Mouse (Mus musculus) limb, embryonic 15.5 days (tissue): Measurements from ENCODE around the gene Rnft2. TPM values are rescaled to one million over a fixed set of nuclear protein-coding genes. Genes with fewer than 3 reads are reported as not detected.

Experiments used
- ATAC-seq: fragments of 200-750 bp; cut with Nextera tagmentation; 2 replicates; pipeline ENCODE4 v1.8.0; 2017; ENCODE audit warnings: low read depth, moderate TSS enrichment; ENCODE audit not compliant: insufficient number of reproducible peaks, low FRiP score, low TSS enrichment
- H3K27ac ChIP-seq: fragments of 300-500 bp; sonication (generic); 2 replicates; pipeline ENCODE4 v1.5.1; 2015; ENCODE audit warnings: moderate library complexity, mild to moderate bottlenecking, inconsistent platforms
- H3K27me3 ChIP-seq: fragments of 300-500 bp; sonication (generic); 2 replicates; pipeline ENCODE4 v1.6.1; 2015; ENCODE audit warnings: inconsistent platforms
- H3K36me3 ChIP-seq: fragments of 300-500 bp; sonication (generic); 2 replicates; pipeline ENCODE4 v1.6.1; 2015; ENCODE audit warnings: inconsistent platforms
- H3K4me1 ChIP-seq: fragments of 300-500 bp; sonication (generic); 2 replicates; pipeline ENCODE4 v1.6.1; 2015; ENCODE audit warnings: inconsistent platforms
- H3K4me2 ChIP-seq: fragments of 300-500 bp; sonication (generic); 2 replicates; pipeline ENCODE4 v1.6.1; 2015; ENCODE audit warnings: mild to moderate bottlenecking, inconsistent platforms
- H3K4me3 ChIP-seq: fragments of 300-500 bp; sonication (generic); 2 replicates; pipeline ENCODE4 v1.5.1; 2015; ENCODE audit warnings: mild to moderate bottlenecking, inconsistent platforms
- H3K9ac ChIP-seq: fragments of 300-500 bp; sonication (generic); 2 replicates; pipeline ENCODE4 v1.6.1; 2015; ENCODE audit warnings: inconsistent platforms
- H3K9me3 ChIP-seq: fragments of 300-500 bp; sonication (generic); 2 replicates; pipeline ENCODE4 v1.6.1; 2016; ENCODE audit warnings: inconsistent platforms
- WGBS: fragments of 180-500 bp; shearing (Covaris S2); methylation state at CpG from one replicate; pipeline ENCODE4 v1.1.7; 2015; 5-methylcytosine and 5-hydroxymethylcytosine counted together
- polyA plus RNA-seq: library from polyadenylated mRNA; unstranded; fragments of >200 nt; fragmentation: Nextera tagmentation; extraction: Ambion mirVana; gene quantifications from 2 replicates; pipeline ENCODE4 v1.2.1, GENCODE M21; 2015

Gene Rnft2
- polyA plus RNA-seq = 2.8 and 2.9 TPM in 2 replicates

DNA sequence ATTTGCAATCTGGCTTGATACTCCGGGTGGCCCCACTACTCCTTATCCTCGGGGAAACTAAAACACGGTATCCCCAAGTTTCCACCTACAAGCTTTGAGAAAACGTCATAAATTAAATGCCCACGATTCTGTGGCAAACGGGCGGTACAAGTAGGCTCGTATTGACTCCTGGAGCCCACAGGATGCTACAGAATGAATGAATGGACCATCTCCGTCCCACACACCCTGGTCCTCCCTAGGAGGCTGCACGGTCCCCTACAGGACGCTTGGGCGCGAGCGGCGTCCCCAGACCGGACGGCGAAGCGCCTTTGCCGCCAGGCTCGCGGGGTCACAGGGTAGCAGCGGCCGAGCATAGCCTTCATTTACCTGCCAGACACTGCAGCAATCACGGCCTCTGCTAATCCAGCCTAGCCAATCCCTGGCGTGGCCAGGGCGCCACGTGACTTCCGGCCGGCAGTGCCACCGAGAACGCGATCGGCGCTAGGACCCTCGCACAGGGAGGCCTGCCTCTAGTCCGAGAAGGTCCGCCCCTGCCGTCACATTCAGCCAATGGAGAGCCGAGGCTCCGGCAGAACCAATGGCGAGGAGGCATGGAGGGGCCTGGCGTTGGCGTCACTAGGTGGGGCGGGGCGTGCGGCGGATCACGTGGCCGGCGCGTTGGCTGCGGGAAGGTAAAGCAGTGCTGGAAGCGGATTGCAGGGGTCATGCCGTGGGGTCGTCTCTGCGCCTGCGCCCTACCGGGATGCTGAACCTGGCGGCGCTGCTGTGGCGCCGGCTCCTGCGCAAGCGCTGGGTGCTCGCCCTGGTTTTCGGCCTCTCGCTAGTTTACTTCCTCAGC lies at the start of gene Rnft2, which contains the start of gene 2410131K14Rik:
Gene Rnft2 (minus strand): TSS at position 511 of the 838 bp plus-strand sequence.
Gene 2410131K14Rik (plus strand): TSS at position 622 of the 838 bp plus-strand sequence.
- H3K4me2 ChIP-seq = peak within 1 kb of the TSS; percentile 91
- peak within 1 kb of the TSS; percentile 86 for H3K27ac ChIP-seq
- H3K9ac ChIP-seq = peak within 1 kb of the TSS; percentile 70
- WGBS = under 1% methylated on average over 68 of the region's 68 CpGs
- peak within 1 kb of the TSS; percentile 77 for H3K4me3 ChIP-seq
- H3K36me3 ChIP-seq = peaks cover 25% of the 10 kb centered on the region
- H3K27me3 ChIP-seq = no peaks in the 10 kb centered on the region
- ATAC-seq = peak; percentile 100
- H3K4me1 ChIP-seq = peaks cover 26% of the 10 kb centered on the region
- H3K9me3 ChIP-seq = no peaks in the 10 kb centered on the region

DNA sequence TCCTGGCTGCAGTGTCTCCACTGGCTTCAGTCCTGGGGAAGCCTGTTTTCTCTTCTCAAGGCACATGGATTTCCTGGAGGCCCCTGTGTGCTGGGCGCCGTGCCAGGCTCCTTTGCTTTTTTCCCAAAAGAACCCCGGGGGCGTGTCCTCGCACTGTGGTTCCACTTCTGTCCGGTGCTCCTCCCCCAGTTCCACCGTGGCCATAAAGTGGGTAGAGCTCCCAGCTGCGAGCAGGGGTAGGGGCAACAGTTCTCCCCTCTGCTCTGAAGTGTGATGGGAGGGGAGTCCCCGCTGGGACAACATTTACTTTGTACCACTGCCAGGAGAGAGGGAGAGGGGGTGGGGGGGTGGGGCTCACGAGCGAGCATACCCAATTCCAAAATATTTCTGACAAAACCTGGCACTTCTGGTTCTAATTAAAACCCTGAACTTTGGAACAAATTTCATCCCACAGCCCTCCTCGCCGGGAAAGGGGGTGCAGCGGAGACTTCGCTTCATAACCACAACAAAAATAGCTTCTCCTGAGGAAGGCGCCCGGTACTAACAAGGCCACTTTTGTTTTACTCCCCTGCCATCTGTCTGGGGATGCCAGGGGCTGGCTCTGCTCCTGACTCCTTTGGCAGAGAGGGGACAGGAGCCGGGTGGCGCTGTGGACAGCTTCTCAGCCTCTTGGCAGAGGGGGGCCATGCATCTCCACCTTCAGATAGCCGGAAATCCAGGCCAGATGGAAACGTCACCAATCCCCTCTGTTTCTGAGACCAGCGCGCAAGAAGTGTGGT lies 49.4 kb upstream of the Rnft2 start:
- Histone ChIP-seq H3K9ac (no peak overlapping the region), H3K4me3 (peak overlapping the region; percentile 17)
- WGBS = 10% methylated on average over 23 of the region's 23 CpGs

DNA sequence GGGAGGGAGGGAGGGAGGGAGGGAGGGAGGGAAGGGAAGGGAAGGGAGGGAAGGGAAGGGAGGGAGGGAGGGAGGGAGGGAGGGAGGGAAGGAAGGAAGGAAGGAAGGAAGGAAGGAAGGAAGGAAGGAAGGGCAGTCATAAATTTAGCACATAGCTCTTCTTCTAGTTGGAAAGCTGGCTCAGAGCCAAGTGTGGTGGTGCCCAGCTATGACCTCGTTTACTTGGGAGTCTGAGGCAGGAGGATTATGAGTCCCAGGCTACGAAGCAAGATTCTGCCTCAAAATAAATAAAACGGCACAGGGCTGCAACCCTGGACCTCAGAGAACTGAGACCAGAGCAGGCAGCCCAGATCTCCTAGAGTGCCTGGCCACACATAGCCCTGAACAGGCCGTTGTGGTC lies 47.6 kb upstream of the Rnft2 start:
- no peak overlapping the region for H3K4me3 ChIP-seq
- no peaks in the 10 kb centered on the region for H3K9me3 ChIP-seq
- no peak overlapping the region for H3K4me2 ChIP-seq
- peaks cover 51% of the 10 kb centered on the region for H3K4me1 ChIP-seq
- H3K27ac ChIP-seq = peak overlapping the region; percentile 29; the same call in 1 of the 2 replicates
- no peak for ATAC-seq
- H3K36me3 ChIP-seq = no peaks in the 10 kb centered on the region
- 29% methylated on average over 4 of the region's 4 CpGs for WGBS
- H3K27me3 ChIP-seq = no peaks in the 10 kb centered on the region
- no peak overlapping the region for H3K9ac ChIP-seq

More for the DNA sequence above, 49.4 kb upstream of the Rnft2 start:
- H3K4me2 ChIP-seq = peak overlapping the region; percentile 36
- no peaks in the 10 kb centered on the region for H3K9me3 ChIP-seq
- peaks cover 61% of the 10 kb centered on the region for H3K4me1 ChIP-seq
- no peaks in the 10 kb centered on the region for H3K27me3 ChIP-seq
- no peaks in the 10 kb centered on the region for H3K36me3 ChIP-seq
- H3K27ac ChIP-seq = peak overlapping the region; percentile 94
- ATAC-seq = peak; percentile 93

DNA sequence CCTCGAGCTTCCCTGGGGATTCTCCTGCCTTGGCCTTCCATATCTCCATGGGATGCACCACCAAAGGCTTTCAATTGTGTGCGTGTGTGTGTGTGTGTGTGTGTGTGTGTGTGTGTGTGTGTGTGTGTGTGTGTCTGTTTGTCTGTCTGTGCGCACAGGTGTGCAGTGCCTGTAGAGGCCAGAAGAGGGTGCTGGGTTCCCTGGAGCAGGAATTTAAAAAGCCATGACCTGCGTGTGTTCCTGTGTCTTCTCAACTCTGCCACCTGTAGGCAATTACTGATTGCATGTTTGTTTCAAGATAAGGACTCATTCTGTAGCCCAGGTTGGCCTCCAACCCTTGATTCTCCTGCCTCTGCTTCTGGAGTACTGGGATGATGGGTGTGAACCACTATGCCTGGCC lies 46.5 kb upstream of the Rnft2 start:
- no peaks in the 10 kb centered on the region for H3K9me3 ChIP-seq
- no peaks in the 10 kb centered on the region for H3K36me3 ChIP-seq
- no peak for ATAC-seq
- H3K9ac ChIP-seq = no peak overlapping the region
- no peaks in the 10 kb centered on the region for H3K27me3 ChIP-seq
- H3K4me2 ChIP-seq = no peak overlapping the region
- H3K27ac ChIP-seq = no peak overlapping the region
- no peak overlapping the region for H3K4me3 ChIP-seq
- H3K4me1 ChIP-seq = peaks cover 47% of the 10 kb centered on the region
- 93% methylated on average over 4 of the region's 4 CpGs for WGBS

DNA sequence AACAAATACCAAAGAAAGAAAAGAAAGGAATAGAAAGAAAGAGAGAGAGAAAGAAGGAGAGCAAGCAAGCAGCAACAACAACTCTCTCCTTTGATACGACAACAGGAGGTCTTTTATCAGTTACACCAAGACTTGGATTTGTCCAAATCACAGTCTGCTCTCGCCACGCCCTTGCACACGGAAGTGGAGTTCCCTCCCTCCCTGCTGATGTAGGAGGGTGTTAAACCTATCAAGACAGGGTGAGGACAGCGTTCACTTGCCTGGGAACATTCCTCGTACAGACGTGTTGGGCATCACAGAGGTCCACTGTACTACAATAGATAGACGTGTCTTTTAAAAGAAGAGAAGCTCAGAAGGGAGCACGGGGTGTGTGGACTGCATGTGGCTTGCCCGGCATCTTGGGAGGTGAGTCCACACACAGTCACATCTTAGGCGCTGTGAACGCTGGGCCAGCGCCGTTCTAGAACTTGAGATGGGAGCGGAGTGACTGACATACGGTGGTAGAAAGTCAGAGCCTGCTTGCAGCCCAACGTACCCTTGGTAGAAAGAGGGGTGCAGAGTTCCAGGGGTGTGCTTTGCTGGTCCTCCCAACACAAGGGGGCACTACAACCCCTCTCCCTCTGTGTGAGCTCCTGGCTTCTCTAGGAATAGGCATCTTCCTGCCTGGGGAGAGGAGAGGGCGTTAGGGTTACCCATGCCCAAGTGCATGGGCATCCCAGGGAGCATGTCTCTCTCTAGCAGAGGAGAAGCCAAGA lies 33.0 kb upstream of the Rnft2 start:
- no peak for ATAC-seq
- 81% methylated on average over 18 of the region's 18 CpGs for WGBS

DNA sequence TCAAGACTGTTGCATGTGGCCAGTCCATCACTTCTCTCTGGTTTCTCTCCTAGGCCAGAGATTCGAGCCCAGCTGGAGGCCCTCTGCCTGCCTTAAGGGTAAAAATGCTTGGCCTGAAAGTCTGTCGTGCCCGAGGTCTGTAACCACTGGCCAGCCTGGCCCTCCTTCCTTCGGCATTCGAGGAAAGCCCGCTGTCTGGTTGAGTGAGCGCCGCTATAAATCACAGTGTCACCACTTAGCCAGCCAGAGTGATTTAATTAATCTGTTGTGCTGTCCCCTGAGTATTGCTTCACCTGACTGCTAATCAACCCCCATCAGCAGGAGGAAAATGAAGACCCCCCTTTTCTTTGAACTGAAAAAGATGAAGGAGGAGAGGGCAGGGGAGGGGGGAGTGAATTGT lies 31.8 kb upstream of the Rnft2 start:
- ATAC-seq = no peak
- no peak overlapping the region for H3K4me2 ChIP-seq
- peaks cover 11% of the 10 kb centered on the region for H3K27me3 ChIP-seq
- peaks cover 37% of the 10 kb centered on the region for H3K4me1 ChIP-seq
- no peak overlapping the region for H3K9ac ChIP-seq
- 26% methylated on average over 8 of the region's 8 CpGs for whole genome bisulfite sequencing
- H3K27ac ChIP-seq = no peak overlapping the region
- H3K4me3 ChIP-seq = no peak overlapping the region
- no peaks in the 10 kb centered on the region for H3K9me3 ChIP-seq
- H3K36me3 ChIP-seq = no peaks in the 10 kb centered on the region

More for the DNA sequence above, 33.0 kb upstream of the Rnft2 start:
- no peak overlapping the region for H3K4me2 ChIP-seq
- H3K27ac ChIP-seq = no peak overlapping the region
- H3K9me3 ChIP-seq = no peaks in the 10 kb centered on the region
- H3K4me1 ChIP-seq = peaks cover 32% of the 10 kb centered on the region
- no peaks in the 10 kb centered on the region for H3K36me3 ChIP-seq
- H3K9ac ChIP-seq = no peak overlapping the region
- H3K27me3 ChIP-seq = peaks cover 1% of the 10 kb centered on the region; the same call in 1 of the 2 replicates
- no peak overlapping the region for H3K4me3 ChIP-seq

DNA sequence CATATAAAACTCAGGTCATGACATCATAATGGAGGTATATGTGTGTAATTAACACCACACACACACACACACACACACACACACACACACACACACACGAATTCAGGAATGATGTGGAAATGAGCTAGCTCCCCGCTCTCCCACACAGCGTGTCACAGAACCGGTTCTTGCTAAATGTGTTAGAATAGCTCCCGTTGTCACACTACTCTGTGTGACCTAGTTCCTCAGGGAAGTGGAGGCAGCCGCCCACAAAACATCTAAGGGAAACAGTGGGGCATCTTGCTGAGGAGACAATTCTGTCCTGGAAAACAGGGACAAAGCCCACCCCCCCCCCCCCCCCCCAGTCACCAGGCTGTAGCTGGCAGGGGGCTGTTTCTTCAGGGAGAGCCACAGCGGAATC lies 31.4 kb upstream of the Rnft2 start:
- peaks cover 11% of the 10 kb centered on the region for H3K27me3 ChIP-seq
- no peaks in the 10 kb centered on the region for H3K9me3 ChIP-seq
- WGBS = 38% methylated on average over 7 of the region's 7 CpGs
- H3K27ac ChIP-seq = no peak overlapping the region
- peaks cover 37% of the 10 kb centered on the region for H3K4me1 ChIP-seq
- no peak overlapping the region for H3K4me3 ChIP-seq
- no peak overlapping the region for H3K4me2 ChIP-seq
- H3K36me3 ChIP-seq = no peaks in the 10 kb centered on the region
- H3K9ac ChIP-seq = no peak overlapping the region
- ATAC-seq = no peak

DNA sequence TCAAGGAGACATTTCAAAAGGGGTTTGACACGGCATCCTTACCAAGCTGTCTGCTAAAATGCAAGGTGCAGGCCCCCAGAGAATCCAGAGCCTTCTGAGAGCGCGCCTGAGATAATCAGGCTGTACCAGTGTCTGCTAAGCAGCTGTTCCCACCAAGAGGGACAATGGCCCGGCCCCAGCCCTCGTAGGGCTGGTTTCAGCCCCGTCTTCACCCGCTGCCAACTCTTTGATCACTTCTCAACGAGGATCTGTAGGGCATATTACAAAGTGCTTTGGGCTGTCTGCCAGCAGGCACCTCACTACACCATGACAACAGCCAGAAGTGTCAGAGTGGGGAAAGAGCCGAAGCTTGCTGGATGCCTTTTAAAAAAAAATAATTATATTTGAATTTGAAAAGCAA lies 29.6 kb upstream of the Rnft2 start:
- peaks cover 14% of the 10 kb centered on the region for H3K27me3 ChIP-seq
- ATAC-seq = no peak
- H3K9ac ChIP-seq = no peak overlapping the region
- no peak overlapping the region for H3K4me3 ChIP-seq
- H3K27ac ChIP-seq = no peak overlapping the region
- peaks cover 37% of the 10 kb centered on the region for H3K4me1 ChIP-seq
- H3K9me3 ChIP-seq = no peaks in the 10 kb centered on the region
- H3K4me2 ChIP-seq = no peak overlapping the region
- no peaks in the 10 kb centered on the region for H3K36me3 ChIP-seq
- 17% methylated on average over 9 of the region's 9 CpGs for WGBS

DNA sequence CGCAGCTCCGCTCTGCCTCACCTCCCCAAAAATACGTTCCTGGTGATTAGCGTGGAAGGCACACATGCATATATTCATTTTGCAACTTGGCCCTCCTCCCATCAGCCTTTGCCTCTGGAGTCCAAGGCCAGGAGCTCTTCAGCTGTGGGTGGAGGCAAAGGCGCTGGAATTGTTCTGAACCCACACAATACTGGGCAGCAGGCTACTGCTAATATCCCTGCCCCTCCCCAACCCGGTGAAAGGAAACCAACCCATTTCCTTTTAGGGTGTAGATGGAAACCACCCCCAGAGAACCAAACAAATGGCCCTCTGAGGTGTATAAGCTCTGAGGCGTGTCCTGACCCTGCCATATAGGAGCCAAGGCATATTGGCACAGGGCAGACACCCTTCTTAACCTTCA lies 28.5 kb upstream of the Rnft2 start:
- Histone ChIP-seq H3K27ac (no peak overlapping the region), H3K9me3 (no peaks in the 10 kb centered on the region), H3K4me3 (no peak overlapping the region), H3K36me3 (no peaks in the 10 kb centered on the region), H3K4me1 (peaks cover 41% of the 10 kb centered on the region), H3K27me3 (peaks cover 14% of the 10 kb centered on the region), H3K9ac (no peak overlapping the region), H3K4me2 (no peak overlapping the region)
- 63% methylated on average over 7 of the region's 7 CpGs for WGBS
- no peak for ATAC-seq

DNA sequence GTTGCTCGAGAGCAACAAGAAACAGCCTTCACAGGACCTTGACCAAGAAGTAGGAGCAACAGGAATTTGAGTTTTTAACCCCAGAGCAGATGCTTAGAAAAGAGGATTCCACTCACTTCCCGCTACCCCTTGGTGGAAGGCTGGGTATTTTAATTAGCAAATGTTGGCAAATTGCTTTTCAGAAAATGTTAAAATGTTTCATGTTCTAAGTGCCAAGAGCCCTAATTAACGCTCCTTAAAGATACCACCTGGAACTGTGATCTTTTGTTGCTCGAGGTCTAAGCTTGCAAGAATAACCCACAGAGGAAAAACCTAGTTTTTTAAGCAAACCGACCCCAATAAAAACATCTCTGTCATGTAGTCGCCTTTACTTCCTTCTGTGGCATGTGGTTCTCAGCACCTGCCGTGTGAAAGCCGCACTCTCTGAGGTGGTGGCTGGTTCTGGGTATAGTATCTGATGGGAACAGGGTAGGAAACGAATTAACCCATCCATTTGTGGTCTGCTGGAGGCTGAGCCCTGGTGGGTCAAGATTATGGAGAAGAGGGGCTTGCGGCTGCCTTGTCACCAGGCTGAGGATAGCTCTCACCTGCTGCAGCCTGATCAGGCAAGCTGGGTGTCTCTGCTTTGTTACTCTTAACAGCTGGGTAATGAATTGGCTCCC lies 26.7 kb upstream of the Rnft2 start:
- H3K27ac ChIP-seq = no peak overlapping the region
- peaks cover 39% of the 10 kb centered on the region for H3K4me1 ChIP-seq
- ATAC-seq = no peak
- H3K36me3 ChIP-seq = no peaks in the 10 kb centered on the region
- H3K9me3 ChIP-seq = no peaks in the 10 kb centered on the region
- no peak overlapping the region for H3K4me3 ChIP-seq
- no peak overlapping the region for H3K9ac ChIP-seq
- peaks cover 18% of the 10 kb centered on the region for H3K27me3 ChIP-seq
- 50% methylated on average over 10 of the region's 10 CpGs for WGBS
- no peak overlapping the region for H3K4me2 ChIP-seq

DNA sequence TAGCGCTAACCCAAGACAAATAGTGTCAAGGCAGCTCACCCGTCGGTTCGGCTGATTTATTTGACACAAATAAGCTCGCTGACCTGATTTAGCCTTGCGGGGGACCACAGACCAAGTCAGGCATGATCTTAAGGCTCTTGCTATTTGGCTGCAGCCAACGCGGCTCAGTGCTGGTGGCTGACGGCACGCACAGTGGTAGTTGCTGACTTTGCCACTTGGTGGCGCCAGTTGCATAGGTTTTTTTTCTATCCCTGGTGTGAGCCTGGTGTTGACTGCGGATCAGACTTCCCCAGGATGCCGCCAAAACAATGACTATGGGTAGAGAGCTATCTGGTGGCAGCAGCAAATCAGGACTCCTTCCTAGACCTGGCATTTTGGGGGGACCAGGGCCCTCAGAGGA lies 24.1 kb upstream of the Rnft2 start:
- Histone ChIP-seq H3K4me1 (peaks cover 22% of the 10 kb centered on the region; the same call in 1 of the 2 replicates), H3K27ac (no peak overlapping the region), H3K9me3 (no peaks in the 10 kb centered on the region), H3K9ac (no peak overlapping the region), H3K27me3 (peaks cover 18% of the 10 kb centered on the region), H3K36me3 (no peaks in the 10 kb centered on the region), H3K4me3 (no peak overlapping the region), H3K4me2 (peak overlapping the region; percentile 33)
- 2% methylated on average over 13 of the region's 13 CpGs for WGBS
- peak; percentile 31; the same call in 1 of the 2 replicates for ATAC-seq
